Mouse (Mus musculus) C2C12 (cell line): ENCODE measurements around the gene Tmsb10.

Experiments used
- CEBPB ChIP-seq: IDR thresholded peaks from one replicate; pipeline ENCODE4 v1.6.1; 2011; ENCODE audit warnings: low read depth, mild to moderate bottlenecking, control low read depth, moderate library complexity
- CTCF ChIP-seq: IDR thresholded peaks from one replicate; pipeline ENCODE4 v1.5.1; 2011; ENCODE audit not compliant: control insufficient read depth, insufficient read depth, insufficient read length
- FOSL1 ChIP-seq: IDR thresholded peaks from one replicate; pipeline ENCODE4 v1.8.0; 2011; ENCODE audit warnings: mild to moderate bottlenecking, low read length; ENCODE audit not compliant: poor library complexity, insufficient read depth, severe bottlenecking
- MAX ChIP-seq: IDR thresholded peaks from one replicate; pipeline ENCODE4 v1.6.1; 2011; ENCODE audit warnings: mild to moderate bottlenecking, control low read depth
- MYOD1 ChIP-seq: IDR thresholded peaks from one replicate; pipeline ENCODE4 v1.6.1; 2011; ENCODE audit warnings: low read depth; ENCODE audit not compliant: control insufficient read depth, insufficient read length
- MYOG ChIP-seq: IDR thresholded peaks from one replicate; pipeline ENCODE4 v1.6.1; 2011; ENCODE audit not compliant: control insufficient read depth, insufficient read length; ENCODE audit errors: extremely low read depth
- USF1 ChIP-seq: IDR thresholded peaks from one replicate; pipeline ENCODE4 v1.6.1; 2011; ENCODE audit warnings: low read depth, mild to moderate bottlenecking, control low read depth, moderate library complexity

GRCm38 (mm10) chr6:72960675-72961074 is 2.1 kb upstream of the Tmsb10 start:
- TF ChIP-seq CTCF, result no peak
- no peak for TF ChIP-seq FOSL1
- TF ChIP-seq MAX, result no peak
- no peak for TF ChIP-seq USF1
- TF ChIP-seq CEBPB, result no peak
- TF ChIP-seq MYOG, result no peak
- TF ChIP-seq MYOD1, result no peak
